8 mouse cellular contexts compared by ENCODE assay signal in the genomic region with DNA sequence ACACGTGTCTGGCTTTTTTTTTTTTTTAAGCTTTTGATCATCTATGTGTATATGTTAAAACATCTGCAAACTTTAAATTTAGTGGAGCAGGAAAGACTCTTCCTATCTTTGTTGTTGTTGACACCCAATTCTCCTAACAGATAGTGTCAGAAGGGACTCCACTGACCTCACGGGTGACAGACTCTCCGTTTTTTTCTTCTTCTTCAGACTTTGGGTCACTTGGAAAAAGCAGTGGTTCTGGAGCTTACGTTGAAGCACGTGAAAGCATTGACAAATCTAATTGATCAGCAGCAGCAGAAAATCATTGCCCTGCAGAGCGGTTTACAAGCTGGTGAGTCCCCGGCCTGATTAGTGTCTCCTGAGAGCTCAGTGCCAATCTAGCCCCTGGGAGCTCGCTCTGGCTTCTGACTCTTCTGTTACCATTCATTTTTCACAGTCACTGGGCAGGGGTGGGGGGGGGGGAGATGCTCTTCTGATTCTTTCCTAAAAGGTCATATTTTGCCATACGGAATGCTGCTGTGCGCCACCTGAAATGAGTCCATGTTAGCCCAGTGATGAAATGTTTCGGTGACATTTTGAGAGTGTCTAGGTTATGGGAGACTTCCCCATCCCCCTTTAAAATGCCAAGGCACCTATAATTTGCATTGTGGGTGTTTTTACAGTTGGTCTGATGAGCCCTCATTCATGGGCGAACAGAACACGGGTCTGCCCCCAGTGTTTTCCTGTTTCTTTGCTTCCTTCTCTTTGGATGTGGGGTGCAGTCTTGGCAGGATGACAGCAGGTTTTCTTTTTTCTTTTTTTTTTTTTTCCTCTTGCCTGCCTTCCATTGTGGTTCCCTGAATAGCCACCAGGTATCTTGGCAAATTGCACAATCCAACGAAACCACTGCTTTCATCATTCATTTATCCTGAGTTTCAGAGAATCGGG. TPM values are rescaled to one million over a fixed set of nuclear protein-coding genes. Genes with fewer than 3 reads are reported as not detected.
DNase-seq lines count a peak whose midpoint lies in the region; ATAC-seq and TF ChIP-seq lines count a peak whose summit lies in the region.

No protein-coding gene starts in this region.

- no peak overlapping the region for H3K9ac ChIP-seq in lung, postnatal 0 days (replicated peaks; ENCODE audit: low read depth)
- H3K9ac ChIP-seq in intestine, embryonic 14.5 days (ENCODE audit: low read length): no peak overlapping the region
- no peak overlapping the region for H3K9ac ChIP-seq in stomach, embryonic 14.5 days (replicated peaks; ENCODE audit: low read depth, low read length)

- H3K27me3 ChIP-seq in lung, postnatal 0 days (replicated peaks; ENCODE audit: insufficient read depth, low read length): no peaks in the 10 kb centered on the region
- no peaks in the 10 kb centered on the region for H3K27me3 ChIP-seq in intestine, embryonic 14.5 days (replicated peaks; ENCODE audit: control insufficient read depth, insufficient read depth, low read length)
- H3K27me3 ChIP-seq in stomach, embryonic 14.5 days (ENCODE audit: control insufficient read depth, insufficient read depth, low read length): no peaks in the 10 kb centered on the region

- H3K4me3 ChIP-seq in lung, postnatal 0 days (ENCODE audit: low read depth, low read length): peak overlapping the region; percentile 67; the same call in 1 of the 2 replicates
- H3K4me3 ChIP-seq in intestine, embryonic 14.5 days (ENCODE audit: low read depth, low read length): peak overlapping the region; percentile 61; the same call in 1 of the 2 replicates
- H3K4me3 ChIP-seq in stomach, embryonic 14.5 days (ENCODE audit: low read depth, low read length): peak overlapping the region; percentile 38; the same call in 1 of the 2 replicates

- no peaks in the 10 kb centered on the region for H3K9me3 ChIP-seq in lung, postnatal 0 days (ENCODE audit: low read length)
- H3K9me3 ChIP-seq in intestine, embryonic 14.5 days (ENCODE audit: control insufficient read depth, low read length): no peaks in the 10 kb centered on the region
- no peaks in the 10 kb centered on the region for H3K9me3 ChIP-seq in stomach, embryonic 14.5 days (ENCODE audit: control insufficient read depth, low read depth, low read length)

- peaks cover 11% of the 10 kb centered on the region; the same call in 1 of the 2 replicates for H3K36me3 ChIP-seq in lung, postnatal 0 days (ENCODE audit: insufficient read depth, low read length)
- peaks cover 19% of the 10 kb centered on the region for H3K36me3 ChIP-seq in intestine, embryonic 14.5 days (ENCODE audit: control insufficient read depth, insufficient read depth, low read length)
- peaks cover 5% of the 10 kb centered on the region for H3K36me3 ChIP-seq in stomach, embryonic 14.5 days (ENCODE audit: control insufficient read depth, insufficient read depth, low read length)

- H3K4me2 ChIP-seq in lung, postnatal 0 days (replicated peaks; ENCODE audit: low read depth, low read length): peak overlapping the region; percentile 89
- peak overlapping the region; percentile 63 for H3K4me2 ChIP-seq in intestine, embryonic 14.5 days (ENCODE audit: low read length)
- peak overlapping the region; percentile 82 for H3K4me2 ChIP-seq in stomach, embryonic 14.5 days (replicated peaks; ENCODE audit: low read depth, low read length)

- no peak overlapping the region for H3K27ac ChIP-seq in lung, postnatal 0 days (ENCODE audit: low read length)
- H3K27ac ChIP-seq in intestine, embryonic 14.5 days (ENCODE audit: low read depth): no peak overlapping the region
- no peak overlapping the region for H3K27ac ChIP-seq in stomach, embryonic 14.5 days (ENCODE audit: low read length)

- 0 out of 2 replicates have a peak, but pooled peaks have one; percentile 9 for TF ChIP-seq CTCF in lung, postnatal 0 days (IDR thresholded peaks at IDR 0.05)

- peak; percentile 15 for DNase-seq in gastrocnemius, adult 18-20 months (ENCODE audit: low spot score)
- DNase-seq in gastrocnemius, postnatal 10 days: no peak
- peak; percentile 9 for DNase-seq in lung, postnatal 0 days (ENCODE audit: low spot score)
- DNase-seq in lung, postnatal 36 days: no peak
- DNase-seq in intestine, embryonic 14.5 days (ENCODE audit: low spot score): no peak
- DNase-seq in urinary bladder, adult 2 months (ENCODE audit: low spot score): no peak
- no peak for DNase-seq in right cerebral cortex, postnatal 10 days (ENCODE audit: low spot score in 2 of 2)

- 61% methylated on average over 15 of the region's 15 CpGs for WGBS in lung, postnatal 0 days
- WGBS in intestine, embryonic 14.5 days: 74% methylated on average over 15 of the region's 15 CpGs
- WGBS in stomach, embryonic 14.5 days: 72% methylated on average over 15 of the region's 15 CpGs

- ATAC-seq in lung, postnatal 0 days: no peak
- ATAC-seq in intestine, embryonic 14.5 days (replicated peaks; ENCODE audit: low FRiP score, low TSS enrichment, low read depth): no peak
- no peak for ATAC-seq in stomach, embryonic 14.5 days (ENCODE audit: insufficient number of reproducible peaks, insufficient read depth, low FRiP score, low read depth)

- no peak for TF ChIP-seq EP300 in lung, postnatal 0 days (IDR thresholded peaks at IDR 0.05)

- H3K4me1 ChIP-seq in lung, postnatal 0 days (ENCODE audit: insufficient read depth, low read depth, low read length): peaks cover 9% of the 10 kb centered on the region; the same call in 1 of the 2 replicates
- peaks cover 29% of the 10 kb centered on the region for H3K4me1 ChIP-seq in intestine, embryonic 14.5 days (replicated peaks; ENCODE audit: control insufficient read depth, insufficient read depth, low read length)
- H3K4me1 ChIP-seq in stomach, embryonic 14.5 days (ENCODE audit: control insufficient read depth, insufficient read depth, low read length): peaks cover 6% of the 10 kb centered on the region

RNA-seq across cellular contexts. Expression of a gene that starts 2.1 kb away (rescaled TPM):
- total RNA-seq in gastrocnemius, adult 18-20 months (2021): 10 to 100 TPM; 70.0 to 98.6 TPM
- total RNA-seq in gastrocnemius, postnatal 10 days (2021): 10 to 100 TPM; 60.4 to 64.9 TPM
- polyA plus RNA-seq in lung, postnatal 0 days (2015; fragmentation: Nextera tagmentation; extraction: Ambion mirVana): 14.9 and 27.1 TPM in 2 replicates
- polyA plus RNA-seq in intestine, embryonic 14.5 days (2014; fragmentation: Nextera tagmentation; extraction: Ambion mirVana): 21.8 and 23.6 TPM in 2 replicates
- 19.8 and 25.1 TPM in 2 replicates for polyA plus RNA-seq in stomach, embryonic 14.5 days (2014; fragmentation: Nextera tagmentation; extraction: Ambion mirVana)
- polyA plus RNA-seq in urinary bladder, adult 2 months (2012; rRNA removed): 17.9 and 35.1 TPM in 2 replicates

Comparison
In these comparisons a context has a peak if more than half of its experiments do, and no peak if none do; other contexts are left out.
1. DNase-seq: peak in gastrocnemius, adult 18-20 months (single experiment) and lung, postnatal 0 days (single experiment); none in gastrocnemius, postnatal 10 days (single experiment), lung, postnatal 36 days (single experiment), intestine, embryonic 14.5 days (single experiment), urinary bladder, adult 2 months (single experiment) and right cerebral cortex, postnatal 10 days (0 of 2).
2. Peak in every context shown above with its lines, with median percentiles within 50 percentile points of each other: H3K4me2 ChIP-seq and H3K4me3 ChIP-seq.